Mouse (Mus musculus) bone marrow macrophage, adult 2 months (primary cell): ENCODE results near the gene Ablim1.

Experiments
- CTCF ChIP-seq: IDR thresholded peaks from 2 replicates; pipeline ENCODE4 v1.5.1; 2012; ENCODE audit warnings: low read depth, mild to moderate bottlenecking, low read length, moderate library complexity
- POLR2A ChIP-seq: IDR thresholded peaks from 2 replicates; pipeline ENCODE4 v1.6.1; 2012; ENCODE audit warnings: mild to moderate bottlenecking, low read depth, low read length, borderline replicate concordance

- TF ChIP-seq CTCF: no peak
- no peak for TF ChIP-seq POLR2A
Measured at GRCm38 (mm10) chr19:57257801-57258200, 56.9 kb downstream of the Ablim1 start.
